Mouse (Mus musculus): ENCODE measurements around the gene Dph6.

- TF ChIP-seq POLR2A (IDR thresholded peaks at IDR 0.05; ENCODE audit: control insufficient read depth, extremely low read depth, insufficient read depth, low read length, poor library complexity) (no peak), CTCF (IDR thresholded peaks at IDR 0.05; ENCODE audit: borderline replicate concordance, control insufficient read depth, extremely low read depth, insufficient read depth, low read length, poor library complexity) (no peak)
Measured at GRCm38 (mm10) chr2:114621781-114622549, 32.8 kb downstream of the Dph6 start.
